ENCODE assay signal across 12 mouse cellular contexts in genomic region chr11:95403382-95404340, GRCm38 (mm10). TPM values are rescaled to one million over a fixed set of nuclear protein-coding genes. Genes with fewer than 3 reads are reported as not detected.
A peak's percentile ranks its signal among the peaks of the same experiment; 100 is the strongest.
DNase-seq lines count a peak whose midpoint lies in the region; ATAC-seq and TF ChIP-seq lines count a peak whose summit lies in the region.
"Had no signal": no experiment of that assay in that cellular context is flagged by ENCODE, and none has a peak within 500 bp of the region (broad histone marks: within the 10 kb centered on the region; RNA-seq: fewer than 3 reads in every experiment).

No protein-coding gene starts in this region.

- peak overlapping the region; percentile 35; the same call in 1 of the 2 replicates for H3K27ac ChIP-seq in forebrain, embryonic 10.5 days
- H3K27ac ChIP-seq in forebrain, embryonic 12.5 days = no peak overlapping the region
- H3K27ac ChIP-seq in lung, embryonic 16.5 days (ENCODE audit: low read length) = peak overlapping the region; percentile 38; the same call in 1 of the 2 replicates
- peak overlapping the region; percentile 53 for H3K27ac ChIP-seq in stomach, postnatal 0 days (replicated peaks)
- H3K27ac ChIP-seq: liver, embryonic 14.5 days; midbrain, embryonic 15.5 days had no signal

- no peak for TF ChIP-seq CTCF in lung, adult 2 months (IDR thresholded peaks at IDR 0.05; ENCODE audit: insufficient read depth, low read length)
- TF ChIP-seq CTCF in stomach, postnatal 0 days (IDR thresholded peaks at IDR 0.05; ENCODE audit: low read depth) = no peak

- WGBS in forebrain, embryonic 10.5 days = 65% methylated on average over 16 of the region's 16 CpGs
- WGBS in forebrain, embryonic 12.5 days = 63% methylated on average over 16 of the region's 16 CpGs
- WGBS in lung, embryonic 16.5 days = 51% methylated on average over 16 of the region's 16 CpGs
- WGBS in lung, adult 2 months = 72% methylated on average over 16 of the region's 16 CpGs
- 68% methylated on average over 16 of the region's 16 CpGs for WGBS in stomach, postnatal 0 days

- no peak for TF ChIP-seq POLR2A in lung, adult 2 months (IDR thresholded peaks at IDR 0.05; ENCODE audit: borderline replicate concordance, extremely low read depth, low read depth, low read length)

- no peak for DNase-seq in forebrain, embryonic 10.5 days (ENCODE audit: extremely low spot score, low spot score)
- no peak for DNase-seq in lung, adult 2 months
- DNase-seq in ZHBTc4 (ENCODE audit: low read depth, low spot score) = peak; percentile 65
- no peak for DNase-seq in stomach, postnatal 0 days (ENCODE audit: low spot score)
- no peak for DNase-seq in spleen, postnatal 10 days (ENCODE audit: low spot score in 2 of 2)
- DNase-seq: kidney, postnatal 14 days; right cerebral cortex, postnatal 4 days had no signal

- peaks cover 15% of the 10 kb centered on the region for H3K27me3 ChIP-seq in forebrain, embryonic 10.5 days (ENCODE audit: poor library complexity, severe bottlenecking)
- peaks cover 8% of the 10 kb centered on the region; the same call in 1 of the 2 replicates for H3K27me3 ChIP-seq in forebrain, embryonic 12.5 days
- no peaks in the 10 kb centered on the region for H3K27me3 ChIP-seq in lung, embryonic 16.5 days (ENCODE audit: control insufficient read depth, insufficient read depth, low read depth, low read length)
- no peaks in the 10 kb centered on the region for H3K27me3 ChIP-seq in stomach, postnatal 0 days (ENCODE audit: control insufficient read depth, insufficient read depth, low read length)
- H3K27me3 ChIP-seq: midbrain, embryonic 15.5 days had no signal

- ATAC-seq in forebrain, embryonic 12.5 days (ENCODE audit: low FRiP score) = no peak
- peak; percentile 23 for ATAC-seq in lung, embryonic 16.5 days (ENCODE audit: low read depth)
- peak; percentile 51 for ATAC-seq in stomach, postnatal 0 days (ENCODE audit: low FRiP score, low TSS enrichment)
- ATAC-seq: hindbrain, embryonic 16.5 days; midbrain, embryonic 15.5 days had no signal

- H3K4me2 ChIP-seq in forebrain, embryonic 12.5 days = no peak overlapping the region
- no peak overlapping the region for H3K4me2 ChIP-seq in lung, embryonic 16.5 days (ENCODE audit: low read depth, low read length)
- no peak overlapping the region for H3K4me2 ChIP-seq in stomach, postnatal 0 days (replicated peaks; ENCODE audit: low read depth)
- H3K4me2 ChIP-seq: midbrain, embryonic 15.5 days had no signal

- no peak overlapping the region for H3K4me3 ChIP-seq in forebrain, embryonic 10.5 days
- H3K4me3 ChIP-seq in forebrain, embryonic 12.5 days (replicated peaks) = no peak overlapping the region
- no peak overlapping the region for H3K4me3 ChIP-seq in lung, embryonic 16.5 days (ENCODE audit: low read length)
- H3K4me3 ChIP-seq in lung, adult 2 months (replicated peaks; ENCODE audit: extremely low read depth, low read depth, low read length) = no peak overlapping the region
- H3K4me3 ChIP-seq in stomach, postnatal 0 days (ENCODE audit: low read depth, low read length) = no peak overlapping the region
- H3K4me3 ChIP-seq: midbrain, embryonic 15.5 days had no signal

- no peaks in the 10 kb centered on the region for H3K36me3 ChIP-seq in forebrain, embryonic 10.5 days (replicated peaks)
- H3K36me3 ChIP-seq in forebrain, embryonic 12.5 days (replicated peaks) = no peaks in the 10 kb centered on the region
- no peaks in the 10 kb centered on the region for H3K36me3 ChIP-seq in lung, embryonic 16.5 days (ENCODE audit: control insufficient read depth, insufficient read depth, low read length)
- H3K36me3 ChIP-seq in stomach, postnatal 0 days (ENCODE audit: control insufficient read depth, insufficient read depth, low read length) = no peaks in the 10 kb centered on the region
- H3K36me3 ChIP-seq: midbrain, embryonic 15.5 days had no signal

- no peak overlapping the region for H3K9ac ChIP-seq in forebrain, embryonic 12.5 days
- H3K9ac ChIP-seq in lung, embryonic 16.5 days (ENCODE audit: low read length) = no peak overlapping the region
- no peak overlapping the region for H3K9ac ChIP-seq in stomach, postnatal 0 days (ENCODE audit: low read length)
- H3K9ac ChIP-seq: liver, embryonic 14.5 days; midbrain, embryonic 15.5 days had no signal

- TF ChIP-seq EP300 in stomach, postnatal 0 days (optimal IDR thresholded peaks at IDR 0.05) = no peak

- H3K9me3 ChIP-seq in forebrain, embryonic 10.5 days = no peaks in the 10 kb centered on the region
- no peaks in the 10 kb centered on the region for H3K9me3 ChIP-seq in forebrain, embryonic 12.5 days
- no peaks in the 10 kb centered on the region for H3K9me3 ChIP-seq in lung, embryonic 16.5 days (ENCODE audit: control insufficient read depth, low read length)
- no peaks in the 10 kb centered on the region for H3K9me3 ChIP-seq in stomach, postnatal 0 days (ENCODE audit: control insufficient read depth, low read length)
- H3K9me3 ChIP-seq: midbrain, embryonic 15.5 days had no signal

- H3K4me1 ChIP-seq in forebrain, embryonic 10.5 days = peaks cover 26% of the 10 kb centered on the region
- H3K4me1 ChIP-seq in forebrain, embryonic 12.5 days = peaks cover 12% of the 10 kb centered on the region; the same call in 1 of the 2 replicates
- peaks cover 4% of the 10 kb centered on the region; the same call in 1 of the 2 replicates for H3K4me1 ChIP-seq in lung, embryonic 16.5 days (replicated peaks; ENCODE audit: control insufficient read depth, insufficient read depth, low read length)
- peaks cover 2% of the 10 kb centered on the region; the same call in 1 of the 2 replicates for H3K4me1 ChIP-seq in lung, adult 2 months (ENCODE audit: control insufficient read depth, insufficient read depth, low read length)
- no peaks in the 10 kb centered on the region for H3K4me1 ChIP-seq in stomach, postnatal 0 days (replicated peaks; ENCODE audit: control insufficient read depth, insufficient read depth)

RNA-seq across cellular contexts. Expression of gene Spop, which starts 10.2 kb away (rescaled TPM):
- 142 and 145 TPM in 2 replicates for polyA plus RNA-seq in forebrain, embryonic 10.5 days (2016; fragmentation: Nextera tagmentation; extraction: Ambion mirVana)
- polyA plus RNA-seq in forebrain, embryonic 12.5 days (2016; fragmentation: Nextera tagmentation; extraction: Ambion mirVana) = 193 and 211 TPM in 2 replicates
- polyA plus RNA-seq in lung, embryonic 16.5 days (2015; fragmentation: Nextera tagmentation; extraction: Ambion mirVana) = 150 and 170 TPM in 2 replicates
- 70.1 and 125 TPM in 2 replicates for polyA plus RNA-seq in lung, adult 2 months (2012; rRNA removed)
- 92.4 and 96.0 TPM in 2 replicates for polyA plus RNA-seq in stomach, postnatal 0 days (2015; fragmentation: Nextera tagmentation; extraction: Ambion mirVana)

RNA-seq across cellular contexts. Expression of gene Slc35b1, which starts 19.2 kb away (rescaled TPM):
- 118 and 119 TPM in 2 replicates for polyA plus RNA-seq in forebrain, embryonic 10.5 days (2016; fragmentation: Nextera tagmentation; extraction: Ambion mirVana)
- polyA plus RNA-seq in forebrain, embryonic 12.5 days (2016; fragmentation: Nextera tagmentation; extraction: Ambion mirVana) = 126 TPM in 2 replicates
- 91.1 and 92.7 TPM in 2 replicates for polyA plus RNA-seq in lung, embryonic 16.5 days (2015; fragmentation: Nextera tagmentation; extraction: Ambion mirVana)
- 60.6 and 80.9 TPM in 2 replicates for polyA plus RNA-seq in lung, adult 2 months (2012; rRNA removed)
- polyA plus RNA-seq in stomach, postnatal 0 days (2015; fragmentation: Nextera tagmentation; extraction: Ambion mirVana) = 106 and 110 TPM in 2 replicates
